Mouse (Mus musculus) MN1 (cell line): Measurements from ENCODE around the gene Grin1.
A peak's percentile ranks its signal among the peaks of the same experiment; 100 is the strongest.

Source experiments
- DNase-seq: peaks from one replicate; pipeline ENCODE4 v3.0.0-alpha.2; 2016; ENCODE audit warnings: low spot score

The Grin1 gene

DNA sequence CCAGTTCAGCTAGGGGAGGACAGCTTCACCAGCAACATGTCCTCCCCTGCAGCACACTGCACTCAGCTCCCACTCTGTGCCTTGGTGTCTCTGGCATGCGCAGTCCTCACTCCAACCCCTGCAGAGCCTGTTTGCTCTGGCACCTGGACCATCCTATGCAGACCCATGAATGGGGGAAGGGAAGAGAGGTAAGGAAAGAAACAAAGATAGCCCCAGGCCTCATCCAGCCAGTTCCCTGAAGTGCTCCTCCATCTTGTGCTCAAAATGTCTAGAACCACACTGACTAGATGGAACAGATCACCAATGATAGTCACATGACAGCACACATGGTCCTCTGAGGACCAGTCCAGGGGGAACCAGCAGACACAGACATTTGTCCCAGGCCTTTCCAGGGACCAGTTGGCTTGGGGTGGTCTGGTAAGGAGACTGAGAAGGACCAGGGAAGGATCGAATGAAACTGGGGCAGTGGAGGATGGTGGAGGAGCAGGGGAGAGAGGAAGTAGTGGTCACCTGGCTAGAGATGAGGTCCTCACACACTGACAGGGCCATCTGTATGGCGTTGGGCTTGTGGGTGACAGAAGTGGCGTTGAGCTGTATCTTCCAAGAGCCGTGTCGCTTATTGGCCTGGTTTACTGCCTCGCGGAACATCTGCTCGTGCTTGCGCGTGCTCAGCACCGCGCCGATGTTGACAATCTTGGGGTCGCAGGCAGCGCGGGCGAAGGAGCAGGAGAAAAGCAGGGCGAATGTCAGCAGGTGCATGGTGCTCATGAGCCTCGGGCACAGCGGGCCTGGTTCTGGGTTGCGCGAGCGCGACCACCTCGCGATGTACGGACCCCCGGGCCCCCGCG lies 644 bp downstream of the Grin1 start:
- DNase-seq = peak; percentile 25

DNA sequence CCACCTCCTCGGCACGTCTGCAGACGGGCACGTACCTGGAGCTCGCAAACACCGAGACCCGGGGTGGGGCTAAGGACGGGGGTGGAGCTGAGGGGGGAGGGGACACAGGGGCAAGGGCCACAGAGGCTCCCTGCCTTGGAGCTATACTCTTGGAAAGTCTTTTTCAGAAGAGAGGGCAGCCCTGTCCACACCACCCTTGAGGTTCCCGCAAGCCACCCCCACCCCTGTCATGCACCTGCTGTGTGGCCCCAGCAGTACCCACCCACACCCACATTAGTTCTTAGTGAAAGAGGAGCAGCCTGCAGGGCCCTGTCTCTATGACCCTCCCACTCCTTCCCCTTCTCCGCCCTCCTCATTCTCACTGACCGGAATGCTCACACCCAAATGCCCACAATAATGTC lies 7.5 kb downstream of the Grin1 start:
- DNase-seq = no peak

GRCm38 (mm10) chr2:25310969-25311368 lies 8.0 kb downstream of the Grin1 start:
- DNase-seq = no peak

GRCm38 (mm10) chr2:25310180-25310579 lies 8.8 kb downstream of the Grin1 start:
- DNase-seq = no peak

GRCm38 (mm10) chr2:25305587-25306359 lies 13.2 kb downstream of the Grin1 start:
- no peak for DNase-seq

GRCm38 (mm10) chr2:25304657-25305541 lies 14.1 kb downstream of the Grin1 start:
- no peak for DNase-seq

DNA sequence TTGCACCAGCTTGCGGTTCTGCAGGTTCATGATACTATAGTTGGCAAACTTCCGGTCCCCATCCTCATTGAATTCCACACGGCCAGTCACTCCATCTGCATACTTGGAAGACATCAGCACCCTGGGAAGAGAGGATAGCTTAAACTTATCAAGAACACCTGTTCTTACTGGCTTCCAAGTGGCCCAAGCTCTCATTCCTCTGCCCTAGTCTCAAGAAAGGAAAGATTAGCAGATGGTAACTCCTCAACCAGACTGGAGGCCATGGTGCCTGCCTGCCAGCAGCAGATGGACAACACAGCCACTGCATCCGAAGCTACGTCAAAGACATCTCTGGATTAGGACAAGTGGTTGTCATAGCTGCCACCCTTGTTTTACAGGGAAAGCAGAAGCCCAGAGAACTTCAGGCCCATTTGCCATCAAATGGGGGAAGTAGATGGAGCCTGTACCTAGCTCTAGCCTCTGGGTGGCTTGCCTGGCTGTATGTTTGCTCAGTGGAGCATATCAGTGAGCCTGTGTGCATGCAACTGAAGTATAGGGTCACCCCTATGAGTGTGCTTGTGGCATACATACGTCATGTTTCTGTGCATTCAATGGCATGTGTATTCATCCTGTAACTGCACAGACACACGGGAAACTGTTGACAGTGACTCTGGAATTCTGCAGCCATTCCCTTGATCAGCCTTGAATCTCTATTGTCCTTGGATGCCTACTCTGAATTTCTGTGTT lies 14.9 kb downstream of the Grin1 start:
- DNase-seq = no peak

DNA sequence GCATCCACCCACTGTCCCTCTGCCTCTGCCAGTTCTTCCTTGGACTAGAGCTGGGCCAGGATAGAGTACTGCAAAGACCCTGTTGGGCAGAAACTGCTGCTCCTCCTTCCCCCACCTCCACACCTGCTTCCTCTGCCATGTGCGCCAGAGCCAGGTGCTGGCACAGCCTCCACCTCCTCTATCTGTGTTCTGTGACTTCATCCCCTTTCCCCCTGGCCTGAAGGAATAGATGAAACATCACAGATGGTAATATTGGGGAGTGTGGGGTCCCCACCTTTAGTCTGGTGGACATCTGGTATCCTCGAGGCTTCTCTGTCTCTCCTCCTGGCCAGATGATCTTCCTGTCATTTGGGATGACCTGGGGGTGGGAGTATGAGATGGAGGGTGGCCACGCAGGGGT lies 15.5 kb downstream of the Grin1 start:
- no peak for DNase-seq

DNA sequence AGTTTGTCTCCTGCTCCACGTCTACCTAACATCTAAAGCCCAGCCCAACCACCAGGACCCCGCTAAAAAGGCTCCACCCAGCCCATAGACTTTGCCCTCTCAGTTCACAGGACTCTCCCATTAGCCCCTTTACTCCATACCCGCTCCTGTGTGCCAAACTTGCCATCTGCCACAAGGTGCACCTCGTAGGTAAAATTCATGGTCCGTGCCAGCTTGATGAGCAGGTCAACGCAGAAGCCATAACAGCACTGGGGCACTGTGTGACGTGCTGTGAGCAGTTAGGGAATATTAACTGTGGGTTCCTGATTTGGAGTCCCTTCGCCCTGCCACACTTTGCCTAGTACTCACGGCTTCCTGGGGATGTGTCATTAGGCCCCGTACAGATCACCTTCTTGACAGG lies 20.9 kb downstream of the Grin1 start:
- DNase-seq = no peak

GRCm38 (mm10) chr2:25297093-25297492 lies 21.9 kb downstream of the Grin1 start:
- DNase-seq = no peak

- DNase-seq = no peak
Measured at GRCm38 (mm10) chr2:25293706-25294105, 25.3 kb downstream of the Grin1 start.

DNA sequence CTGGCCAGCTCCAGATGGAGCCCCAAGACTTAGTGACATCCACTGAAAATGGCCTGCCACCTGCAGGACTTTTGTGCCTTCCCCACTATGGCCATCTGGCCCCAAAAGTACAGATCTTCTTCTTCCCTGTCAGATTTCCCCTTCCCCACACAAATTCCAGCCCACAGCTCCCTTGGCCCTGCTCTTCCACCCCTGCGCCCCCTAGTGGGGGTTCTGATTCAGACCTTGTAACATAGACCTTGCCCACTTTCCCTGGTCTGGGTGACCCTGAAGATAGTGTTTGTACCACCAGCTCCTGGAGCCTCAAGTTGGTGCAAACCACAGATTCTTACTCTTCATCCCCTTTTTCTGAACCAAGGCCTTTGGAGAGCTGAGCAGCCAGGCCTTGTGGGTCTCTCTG lies 26.1 kb downstream of the Grin1 start:
- DNase-seq = peak; percentile 69

DNA sequence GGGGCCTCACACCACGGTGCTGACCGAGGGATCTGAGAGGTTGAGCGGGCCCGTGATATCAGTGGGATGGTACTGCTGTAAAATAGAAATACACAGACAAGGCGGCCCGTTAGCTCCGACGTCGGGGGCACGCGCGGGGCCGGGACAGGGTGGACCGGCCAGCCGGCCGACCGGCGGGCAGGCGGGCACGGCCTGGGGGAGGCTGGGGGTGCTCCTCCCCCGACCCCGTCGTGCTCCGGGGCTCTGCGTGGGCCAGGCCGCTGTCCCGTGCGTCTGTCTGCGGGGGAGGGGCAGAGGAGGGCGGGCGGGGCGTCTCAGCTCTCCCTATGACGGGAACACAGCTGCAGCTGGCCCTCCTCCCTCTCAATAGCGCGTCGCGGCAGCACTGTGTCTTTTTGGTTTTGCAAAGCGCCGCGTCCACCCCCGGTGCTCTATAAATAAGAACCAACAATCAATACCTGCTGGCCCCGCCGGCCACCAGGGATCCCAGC lies 26.9 kb downstream of the Grin1 start:
- DNase-seq = no peak

- no peak for DNase-seq
Measured at GRCm38 (mm10) chr2:25291184-25292053, 27.6 kb downstream of the Grin1 start.

- DNase-seq = no peak
Measured at GRCm38 (mm10) chr2:25290816-25291130, 28.2 kb downstream of the Grin1 start.

- DNase-seq = no peak
Measured at GRCm38 (mm10) chr2:25290101-25290815, 28.7 kb downstream of the Grin1 start.

- DNase-seq = peak; percentile 42
Measured at GRCm38 (mm10) chr2:25289651-25290050, 29.3 kb downstream of the Grin1 start, which contains the start of gene Lrrc26. Lrrc26 (plus strand) TSS chr2:25289915.

DNA sequence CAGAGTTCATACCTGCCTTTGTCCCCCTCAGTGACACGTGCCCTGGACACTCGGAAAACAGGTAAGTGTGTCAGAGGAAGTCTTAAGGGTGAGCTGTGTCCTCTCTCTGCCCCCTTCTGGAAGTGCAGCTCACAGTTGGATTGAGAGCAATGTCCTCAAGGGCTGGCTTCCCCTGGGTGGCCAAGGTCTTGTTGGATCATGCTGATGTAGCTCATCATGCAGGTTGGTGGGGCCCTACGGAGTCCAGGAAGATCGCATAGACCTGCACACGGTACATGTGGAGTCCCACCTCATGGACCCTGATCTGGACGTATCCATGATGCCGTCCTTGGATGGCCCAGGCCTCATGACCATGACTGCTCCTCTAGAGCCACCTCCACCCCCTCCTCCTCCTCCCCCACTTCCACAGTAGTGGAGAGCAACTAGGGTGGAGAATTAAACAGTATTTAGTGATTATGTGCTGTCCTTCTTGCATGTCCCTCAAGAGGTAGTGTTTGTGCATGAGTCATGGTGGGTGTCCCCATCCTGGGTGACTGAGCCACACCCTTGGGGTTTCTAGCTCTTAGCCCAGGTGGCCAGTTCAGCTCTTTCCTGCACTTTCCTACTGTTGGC lies 30.1 kb downstream of the Grin1 start:
- DNase-seq = no peak

DNA sequence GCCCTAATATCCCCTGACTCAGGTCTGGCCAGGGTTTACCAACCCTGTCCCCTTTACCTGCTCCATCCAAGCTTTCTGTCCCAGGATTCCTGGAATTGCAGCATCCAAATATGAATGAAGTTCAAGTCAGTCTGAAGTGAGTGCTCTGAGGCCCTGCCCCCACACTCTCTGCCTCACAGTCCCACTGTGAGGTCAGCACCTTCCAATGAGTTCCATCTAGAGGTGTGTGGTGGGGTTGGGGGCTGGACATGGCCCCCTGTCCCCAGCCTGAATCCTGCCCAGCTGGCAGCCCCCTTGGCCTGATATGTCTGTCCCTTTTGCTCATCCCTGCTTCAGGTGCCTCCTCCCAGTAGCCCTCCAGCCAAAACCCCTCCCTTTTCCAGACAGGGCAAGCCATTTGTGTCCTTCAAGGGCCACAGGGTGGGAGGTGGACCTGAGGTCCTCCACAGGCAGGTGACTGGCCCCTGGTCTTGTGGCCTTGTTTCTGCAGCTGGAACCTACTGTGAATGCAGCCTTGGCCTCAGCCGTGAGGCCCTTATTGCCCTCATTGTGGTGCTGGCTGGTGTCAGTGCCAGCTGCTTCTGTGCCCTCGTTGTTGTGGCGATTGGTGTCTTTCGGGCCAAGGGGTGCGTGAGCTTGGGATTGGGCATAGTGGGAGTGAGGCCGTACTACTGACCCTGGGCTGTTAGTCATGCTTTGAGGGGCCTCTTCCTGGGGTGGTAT lies 30.9 kb downstream of the Grin1 start, which contains the start of gene Tmem210:
Gene Tmem210 (plus strand): TSS at position 219 of the 723 bp plus-strand sequence.
- DNase-seq = no peak
